Mouse (Mus musculus): ENCODE data around the gene Gcdh. TPM values are rescaled to one million over a fixed set of nuclear protein-coding genes. Genes with fewer than 3 reads are reported as not detected.
"Not testable (repeated sequence)": the region's sequence is repeated elsewhere in the genome, so short reads cannot be mapped to it uniquely, and the experiment has no call there.

Gene Gcdh
- total RNA-seq, 2 experiments from 2014 or later: 31.5 to 33.0 TPM

DNA sequence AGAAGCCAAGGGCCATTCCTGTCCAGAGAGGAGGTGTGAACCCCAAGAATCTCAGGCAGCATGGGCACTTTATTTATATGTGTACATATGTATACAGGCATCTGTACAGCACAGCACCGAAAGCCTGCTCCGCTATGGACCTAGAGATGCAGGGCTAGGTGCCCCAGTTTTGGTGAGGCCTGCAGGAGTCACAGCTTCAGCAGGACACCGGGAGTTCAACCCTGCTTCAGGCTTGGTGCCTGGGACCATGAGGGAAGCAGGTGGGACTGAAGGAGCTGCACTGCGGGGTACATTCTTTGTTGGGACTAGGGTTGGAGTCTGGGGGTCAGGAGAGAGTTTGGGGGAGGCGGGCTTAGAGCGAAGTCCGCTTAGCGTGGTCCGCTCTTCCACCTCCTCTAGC, 18.1 kb upstream of the Gcdh start:
- DNase-seq (ENCODE audit: low spot score in 2 of 2): no peak

GRCm38 (mm10) chr8:84910551-84910950, 16.8 kb upstream of the Gcdh start:
- no peak for DNase-seq (ENCODE audit: low spot score in 2 of 2)

- no peak for DNase-seq (ENCODE audit: low spot score in 2 of 2)
Observed at GRCm38 (mm10) chr8:84909949-84910348, 16.2 kb upstream of the Gcdh start.

DNA sequence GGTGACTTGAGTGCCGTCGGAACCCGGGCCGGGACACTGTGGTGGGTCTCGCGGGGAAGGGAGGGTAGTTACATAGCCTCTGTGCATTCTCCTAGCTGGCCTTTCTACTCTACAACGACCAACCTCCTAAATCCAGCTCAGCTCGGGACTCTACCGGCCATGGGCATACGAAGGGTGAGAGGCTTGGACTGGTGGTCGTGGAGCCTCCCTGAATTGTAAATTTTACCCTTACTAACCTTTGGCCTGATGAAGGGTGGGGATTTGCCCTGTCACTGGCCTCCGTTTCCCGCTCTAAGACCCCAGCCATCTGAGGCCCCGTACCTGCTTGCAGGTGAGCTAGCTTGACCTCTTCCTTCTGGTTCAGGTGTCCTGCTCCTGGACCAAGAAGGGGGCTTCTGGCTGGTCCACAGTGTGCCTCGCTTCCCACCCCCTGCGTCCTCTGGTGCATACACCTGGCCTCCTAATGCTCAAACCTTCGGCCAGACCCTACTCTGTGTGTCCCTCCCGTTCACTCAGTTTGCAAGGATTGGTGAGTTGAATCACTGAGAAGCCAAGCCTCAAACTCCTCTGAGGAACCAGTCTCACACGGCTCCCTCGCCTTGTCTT, 15.5 kb upstream of the Gcdh start:
- no peak for DNase-seq (ENCODE audit: low spot score in 2 of 2)

GRCm38 (mm10) chr8:84908421-84909161, 14.9 kb upstream of the Gcdh start, which contains the start of gene Dnase2a:
Gene Dnase2a, plus strand, starts transcription at chr8:84908560.
- DNase-seq (ENCODE audit: low spot score in 2 of 2): peak; percentile 79 to 83

GRCm38 (mm10) chr8:84907979-84908378, 14.3 kb upstream of the Gcdh start:
- not testable (repeated sequence) for DNase-seq (ENCODE audit: low spot score in 2 of 2)

GRCm38 (mm10) chr8:84907493-84907892, 13.8 kb upstream of the Gcdh start:
- DNase-seq (ENCODE audit: low spot score in 2 of 2): no peak

GRCm38 (mm10) chr8:84907037-84907436, 13.3 kb upstream of the Gcdh start:
- no peak for DNase-seq (ENCODE audit: low spot score in 2 of 2)

DNA sequence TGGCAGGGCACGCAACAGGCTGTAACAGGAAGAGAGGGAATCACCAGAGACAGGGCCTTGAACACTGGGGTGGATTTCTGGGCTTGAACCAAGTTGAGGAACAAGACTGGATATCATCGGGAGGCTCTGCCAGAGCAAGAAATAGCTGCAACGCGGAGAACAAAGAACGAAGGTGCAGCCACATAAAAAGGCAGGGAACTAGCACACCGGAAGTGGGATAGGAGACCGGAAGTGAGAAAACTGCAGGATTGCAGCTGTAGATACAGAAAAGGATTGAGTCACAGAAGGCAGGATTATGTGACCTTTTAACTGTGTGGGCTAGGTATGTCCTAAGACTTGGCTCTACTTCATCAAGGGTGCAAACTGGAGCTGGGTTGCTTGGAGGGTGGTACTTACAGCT, 10.6 kb upstream of the Gcdh start:
- no peak for DNase-seq (ENCODE audit: low spot score in 2 of 2)

DNA sequence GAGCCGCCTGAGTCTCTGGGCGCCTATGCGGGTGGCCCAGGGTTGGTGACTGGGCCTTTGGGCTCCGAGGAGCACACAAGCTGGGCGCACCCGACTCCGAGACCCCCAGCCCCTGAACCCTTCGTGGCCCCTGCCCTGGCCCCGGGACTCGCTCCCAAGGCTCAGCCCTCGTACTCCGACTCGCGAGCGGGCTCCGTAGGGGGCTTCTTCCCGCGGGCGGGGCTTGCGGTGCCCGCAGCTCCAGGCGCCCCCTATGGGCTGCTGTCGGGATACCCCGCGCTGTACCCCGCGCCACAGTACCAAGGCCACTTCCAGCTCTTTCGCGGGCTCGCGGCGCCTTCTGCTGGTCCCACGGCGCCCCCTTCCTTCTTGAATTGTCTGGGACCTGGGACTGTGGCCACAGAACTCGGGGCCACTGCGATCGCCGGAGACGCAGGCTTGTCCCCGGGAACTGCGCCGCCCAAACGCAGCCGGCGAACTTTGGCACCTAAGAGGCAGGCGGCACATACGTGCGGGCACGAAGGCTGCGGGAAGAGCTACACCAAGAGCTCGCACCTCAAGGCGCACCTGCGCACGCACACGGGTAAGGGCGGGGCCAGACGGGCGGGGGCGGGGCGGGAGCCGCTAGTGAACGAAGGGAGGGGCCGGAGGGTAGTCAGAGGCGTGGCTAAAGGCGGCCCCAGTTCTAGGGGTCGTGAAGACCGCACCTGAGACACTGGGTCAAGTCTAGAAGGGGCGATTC, 9.4 kb upstream of the Gcdh start:
- DNase-seq (ENCODE audit: low spot score in 2 of 2): peak; percentile 96 to 98

DNA sequence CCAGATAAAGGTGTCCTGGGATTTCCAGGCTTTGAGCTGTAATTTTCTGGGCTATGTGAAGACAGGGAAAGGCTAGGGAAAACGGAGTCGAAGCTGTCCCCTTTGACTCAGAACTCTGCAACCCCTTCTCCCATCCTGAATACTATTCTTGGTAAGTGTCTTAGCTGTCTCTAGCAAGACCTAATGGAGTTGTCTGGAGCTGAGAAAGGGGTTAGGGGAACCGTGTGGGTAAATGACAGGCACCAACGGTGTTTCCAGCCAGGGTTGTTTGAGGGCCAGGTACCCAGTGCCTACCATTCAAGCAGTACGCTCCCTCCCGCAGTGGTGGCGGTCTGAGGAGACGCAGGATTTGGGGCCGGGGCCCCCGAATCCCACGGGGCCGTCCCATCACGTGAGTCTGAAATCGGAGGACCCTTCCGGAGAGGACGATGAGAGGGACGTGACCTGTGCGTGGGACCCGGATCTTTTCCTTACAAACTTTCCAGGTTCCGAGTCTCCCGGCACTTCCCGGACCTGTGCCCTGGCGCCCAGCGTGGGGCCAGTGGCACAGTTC, 8.7 kb upstream of the Gcdh start:
- no peak for DNase-seq (ENCODE audit: low spot score in 2 of 2)

- no peak for DNase-seq (ENCODE audit: low spot score in 2 of 2)
Observed at GRCm38 (mm10) chr8:84901752-84902151, 8.0 kb upstream of the Gcdh start, which contains the start of gene Klf1. Gene Klf1, plus strand, starts transcription at chr8:84901928.

- no peak for DNase-seq (ENCODE audit: low spot score in 2 of 2)
Observed at GRCm38 (mm10) chr8:84901071-84901470, 7.3 kb upstream of the Gcdh start.

GRCm38 (mm10) chr8:84895963-84896362, 2.2 kb upstream of the Gcdh start:
- DNase-seq (ENCODE audit: low spot score in 2 of 2): no peak

- no peak for DNase-seq (ENCODE audit: low spot score in 2 of 2)
Observed at GRCm38 (mm10) chr8:84892993-84893708, 570 bp downstream of the Gcdh start.

DNA sequence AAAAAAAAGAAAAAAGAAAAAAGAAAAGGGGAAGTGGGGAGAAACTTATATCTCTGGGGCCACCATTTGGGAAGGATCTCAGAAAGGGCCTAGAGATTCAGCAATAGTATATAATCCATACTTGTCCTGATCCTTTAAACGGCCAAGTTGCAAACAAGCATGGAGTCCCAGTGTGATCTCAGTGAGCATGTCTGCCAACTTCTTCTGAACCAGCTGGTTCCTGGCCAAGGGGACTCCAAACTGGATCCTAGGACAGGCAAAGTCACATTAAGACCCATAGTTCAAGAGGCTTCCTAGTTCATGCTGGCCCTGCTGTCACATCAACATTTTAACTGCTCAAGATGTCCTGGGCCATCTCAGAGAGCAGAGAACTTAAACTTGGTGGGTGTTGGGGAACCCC, 4.6 kb downstream of the Gcdh start:
- DNase-seq (ENCODE audit: low spot score in 2 of 2): no peak

DNA sequence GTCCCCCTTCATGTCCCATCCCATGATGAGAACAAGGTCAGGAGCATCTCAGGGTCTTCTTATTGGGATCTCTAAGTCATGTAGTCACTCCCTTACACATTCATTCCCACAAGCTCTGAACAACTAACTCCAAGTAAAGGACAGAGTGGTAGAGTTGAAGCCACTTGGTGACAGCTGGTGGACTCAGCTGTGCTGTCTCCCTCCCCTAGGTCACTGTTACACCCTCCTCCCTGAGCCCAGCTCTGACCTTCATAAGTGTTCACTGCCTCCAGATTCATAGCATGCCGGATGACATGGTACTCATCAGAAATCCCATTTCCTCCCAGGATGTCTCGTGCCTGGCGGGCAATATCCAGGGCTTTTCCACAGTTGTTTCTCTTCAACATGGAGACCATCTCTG, 5.4 kb downstream of the Gcdh start:
- no peak for DNase-seq (ENCODE audit: low spot score in 2 of 2)

- no peak for DNase-seq (ENCODE audit: low spot score in 2 of 2)
Observed at GRCm38 (mm10) chr8:84884728-84885127, 9.0 kb downstream of the Gcdh start.

- no peak for DNase-seq (ENCODE audit: low spot score in 2 of 2)
Observed at GRCm38 (mm10) chr8:84878915-84879314, 14.8 kb downstream of the Gcdh start.

GRCm38 (mm10) chr8:84877297-84878035, 16.3 kb downstream of the Gcdh start:
- peak in 1 of 2 experiments; percentile 30 for DNase-seq (ENCODE audit: low spot score in 2 of 2)

Measured in layer of hippocampus, postnatal 10 days (tissue).